Mouse (Mus musculus) liver, adult 2 months (tissue): ENCODE data around the gene Cplane1. TPM values are rescaled to one million over a fixed set of nuclear protein-coding genes. Genes with fewer than 3 reads are reported as not detected.
"Not testable (repeated sequence)": the region's sequence is repeated elsewhere in the genome, so short reads cannot be mapped to it uniquely, and the experiment has no call there.

Experiments
- DNase-seq: peaks from one replicate; pipeline ENCODE4 v3.0.0-alpha.2; 2011; ENCODE audit warnings: low read depth, low spot score; ENCODE audit errors: extremely low read depth
- H3K27ac ChIP-seq: fragments of 200-500 bp; replicated peaks from 2 replicates; pipeline ENCODE4 v1.5.1; 2012; ENCODE audit warnings: low read depth, mild to moderate bottlenecking, control low read depth, inconsistent platforms, low read length; ENCODE audit not compliant: insufficient read depth
- H3K27me3 ChIP-seq: fragments of 200-500 bp; 2 replicates; pipeline ENCODE4 v1.6.1; 2012; ENCODE audit warnings: mild to moderate bottlenecking, moderate library complexity, low read length, inconsistent platforms; ENCODE audit not compliant: control insufficient read depth, insufficient read depth
- H3K36me3 ChIP-seq: fragments of 200-500 bp; 2 replicates; pipeline ENCODE4 v1.6.1; 2012; ENCODE audit warnings: low read length, inconsistent platforms; ENCODE audit not compliant: control insufficient read depth, insufficient read depth
- H3K4me1 ChIP-seq: fragments of 200-500 bp; 2 replicates; pipeline ENCODE4 v1.6.1; 2011; ENCODE audit warnings: low read length; ENCODE audit not compliant: control insufficient read depth, insufficient read depth
- H3K4me3 ChIP-seq: fragments of 200-500 bp; 2 replicates; pipeline ENCODE4 v1.5.1; 2011; ENCODE audit warnings: low read depth, mild to moderate bottlenecking, control low read depth, low read length, moderate library complexity; ENCODE audit not compliant: insufficient read depth
- H3K79me2 ChIP-seq: fragments of 200-500 bp; 2 replicates; pipeline ENCODE4 v1.6.1; 2012; ENCODE audit warnings: inconsistent platforms, mild to moderate bottlenecking, low read length, moderate library complexity; ENCODE audit not compliant: control insufficient read depth, insufficient read depth
- H3K9ac ChIP-seq: fragments of 200-500 bp; 2 replicates; pipeline ENCODE4 v1.6.1; 2012; ENCODE audit warnings: low read depth, mild to moderate bottlenecking, control low read depth, inconsistent platforms, low read length
- CTCF ChIP-seq: fragments of 200-500 bp; IDR thresholded peaks from 2 replicates; pipeline ENCODE4 v1.5.1; 2011; ENCODE audit warnings: low read depth, low read length, control low read depth
- POLR2A ChIP-seq: fragments of 200-500 bp; IDR thresholded peaks from 2 replicates; pipeline ENCODE4 v1.6.1; 2011; ENCODE audit warnings: low read length, control low read depth; ENCODE audit not compliant: insufficient read depth; ENCODE audit errors: extremely low read depth
- WGBS: fragments of 180-500 bp; shearing (Covaris S2); methylation state at CpG from one replicate; pipeline ENCODE4 v1.1.7; 2018; 5-methylcytosine and 5-hydroxymethylcytosine counted together
- polyA plus RNA-seq: library from polyadenylated mRNA; depleted of rRNA; stranded (reverse); fragments of >200 nt; gene quantifications from 2 replicates; pipeline ENCODE4 v1.2.3, GENCODE M21; 2012
- total RNA-seq: library from RNA; depleted of rRNA; stranded (reverse); fragments of >200 nt; gene quantifications from 2 replicates; pipeline ENCODE4 v1.2.3, GENCODE M21; 2014

Cplane1 gene
- total and polyA plus RNA-seq, 2 experiments: 0.88 to 2.9 TPM

GRCm38 (mm10) chr15:8265946-8266345, 97.0 kb downstream of the Cplane1 start:
- WGBS: 67% methylated on average over 3 of the region's 3 CpGs
- no peak overlapping the region for H3K4me3 ChIP-seq
- DNase-seq: peak; percentile 37
- H3K27ac ChIP-seq: no peak overlapping the region
- TF ChIP-seq CTCF (no peak), POLR2A (no peak)
- H3K9ac ChIP-seq: no peak overlapping the region
- no peaks in the 10 kb centered on the region for H3K36me3 ChIP-seq
- no peaks in the 10 kb centered on the region for H3K79me2 ChIP-seq
- H3K27me3 ChIP-seq: no peaks in the 10 kb centered on the region
- no peaks in the 10 kb centered on the region for H3K4me1 ChIP-seq

- over 99% methylated on average over 3 of the region's 3 CpGs for WGBS
- H3K27me3 ChIP-seq: no peaks in the 10 kb centered on the region
- no peak overlapping the region for H3K9ac ChIP-seq
- DNase-seq: no peak
- no peak for TF ChIP-seq POLR2A
- TF ChIP-seq CTCF: no peak
- peaks cover 2% of the 10 kb centered on the region; the same call in 1 of the 2 replicates for H3K36me3 ChIP-seq
- no peak overlapping the region for H3K27ac ChIP-seq
- H3K4me1 ChIP-seq: no peaks in the 10 kb centered on the region
- no peaks in the 10 kb centered on the region for H3K79me2 ChIP-seq
- no peak overlapping the region for H3K4me3 ChIP-seq
These were observed 98.3 kb downstream of the Cplane1 start for GRCm38 (mm10) chr15:8267211-8267610.

- no peaks in the 10 kb centered on the region for H3K4me1 ChIP-seq
- 62% methylated on average over 8 of the region's 8 CpGs for WGBS
- H3K27me3 ChIP-seq: no peaks in the 10 kb centered on the region
- no peak overlapping the region for H3K4me3 ChIP-seq
- H3K79me2 ChIP-seq: no peaks in the 10 kb centered on the region
- TF ChIP-seq CTCF (no peak), POLR2A (no peak)
- no peak overlapping the region for H3K9ac ChIP-seq
- H3K36me3 ChIP-seq: peaks cover 2% of the 10 kb centered on the region; the same call in 1 of the 2 replicates
- DNase-seq: peak; percentile 64
- no peak overlapping the region for H3K27ac ChIP-seq
These were observed 99.3 kb downstream of the Cplane1 start for GRCm38 (mm10) chr15:8268231-8268630.

GRCm38 (mm10) chr15:8271952-8272351, 103.0 kb downstream of the Cplane1 start:
- H3K27ac ChIP-seq: no peak overlapping the region
- H3K4me3 ChIP-seq: no peak overlapping the region
- H3K4me1 ChIP-seq: no peaks in the 10 kb centered on the region
- peaks cover 2% of the 10 kb centered on the region; the same call in 1 of the 2 replicates for H3K36me3 ChIP-seq
- WGBS: 77% methylated on average over 8 of the region's 8 CpGs
- TF ChIP-seq POLR2A (no peak), CTCF (no peak)
- no peak overlapping the region for H3K9ac ChIP-seq
- no peak for DNase-seq
- H3K27me3 ChIP-seq: no peaks in the 10 kb centered on the region
- no peaks in the 10 kb centered on the region for H3K79me2 ChIP-seq

- H3K27ac ChIP-seq, H3K36me3 ChIP-seq, H3K27me3 ChIP-seq, H3K9ac ChIP-seq, H3K4me1 ChIP-seq, DNase-seq, H3K4me3 ChIP-seq, H3K79me2 ChIP-seq: not testable (repeated sequence)
- WGBS: 94% methylated on average over 4 of the region's 4 CpGs
These were observed 109.0 kb downstream of the Cplane1 start for GRCm38 (mm10) chr15:8277916-8278315.

- TF ChIP-seq POLR2A (no peak), CTCF (no peak)
- H3K79me2 ChIP-seq: no peaks in the 10 kb centered on the region
- H3K9ac ChIP-seq: peak overlapping the region; percentile 49
- H3K4me3 ChIP-seq: peak overlapping the region; percentile 52
- no peak overlapping the region for H3K27ac ChIP-seq
- DNase-seq: no peak
- H3K27me3 ChIP-seq: no peaks in the 10 kb centered on the region
- 50% methylated on average over 17 of the region's 17 CpGs for WGBS
- H3K4me1 ChIP-seq: no peaks in the 10 kb centered on the region
- H3K36me3 ChIP-seq: no peaks in the 10 kb centered on the region
These were observed 110.4 kb downstream of the Cplane1 start for GRCm38 (mm10) chr15:8279320-8279779.
